Mouse (Mus musculus) mature B cell (primary cell): ENCODE results near the gene Map2k3.
"Not testable (repeated sequence)": the region's sequence is repeated elsewhere in the genome, so short reads cannot be mapped to it uniquely, and the experiment has no call there.

ENCODE experiments used
- in situ Hi-C: fragments of 300-500 bp; cut with MboI; formaldehyde crosslinking; loops from 2 replicates; pipeline ENCODE4 v1.14.3; 2019

Gene Map2k3

GRCm38 (mm10) chr11:60931869-60932481, at the start of gene Map2k3:
Map2k3 (plus strand) TSS chr11:60932033.
- in situ Hi-C loops, result no loop called here

- in situ Hi-C loops, result no loop called here
These were observed 49.4 kb upstream of the Map2k3 start for GRCm38 (mm10) chr11:60882386-60882785.

GRCm38 (mm10) chr11:60886986-60887385, 44.8 kb upstream of the Map2k3 start:
- in situ Hi-C loops, result not testable (repeated sequence)

GRCm38 (mm10) chr11:60889861-60890260, 42.0 kb upstream of the Map2k3 start:
- in situ Hi-C loops, result no loop called here

- in situ Hi-C loops, result no loop called here
These were observed 41.5 kb upstream of the Map2k3 start for GRCm38 (mm10) chr11:60890286-60890685.

- in situ Hi-C loops, result no loop called here
These were observed 41.1 kb upstream of the Map2k3 start for GRCm38 (mm10) chr11:60890744-60891143.

GRCm38 (mm10) chr11:60895915-60896314, 35.9 kb upstream of the Map2k3 start:
- in situ Hi-C loops, result no loop called here

- in situ Hi-C loops, result no loop called here
These were observed 29.8 kb upstream of the Map2k3 start for GRCm38 (mm10) chr11:60902001-60902400.

GRCm38 (mm10) chr11:60902486-60902885, 29.3 kb upstream of the Map2k3 start:
- in situ Hi-C loops, result no loop called here

- in situ Hi-C loops, result no loop called here
These were observed 28.2 kb upstream of the Map2k3 start for GRCm38 (mm10) chr11:60903661-60904061.

GRCm38 (mm10) chr11:60905407-60906120, 26.3 kb upstream of the Map2k3 start:
- in situ Hi-C loops, result no loop called here

- in situ Hi-C loops, result no loop called here
These were observed 25.4 kb upstream of the Map2k3 start for GRCm38 (mm10) chr11:60906449-60906848.

- in situ Hi-C loops, result no loop called here
These were observed 23.8 kb upstream of the Map2k3 start for GRCm38 (mm10) chr11:60908073-60908472.

- in situ Hi-C loops, result loop anchor here (5.0 kb wide), 1 partner anchor 32 kb away; the partner anchor contains the start of gene Tmem11
These were observed 22.2 kb upstream of the Map2k3 start for GRCm38 (mm10) chr11:60909626-60910025.

GRCm38 (mm10) chr11:60912525-60912973, 19.3 kb upstream of the Map2k3 start:
- in situ Hi-C loops, result loop anchor here (5.0 kb wide), 1 partner anchor 35 kb away; the partner anchor contains the start of gene Tmem11

GRCm38 (mm10) chr11:60913301-60914196, 18.3 kb upstream of the Map2k3 start:
- in situ Hi-C loops, result loop anchor here (5.0 kb wide), 1 partner anchor 36 kb away; the partner anchor contains the start of gene Tmem11

- in situ Hi-C loops, result loop anchor here (5.0 kb wide), 1 partner anchor 37 kb away; the partner anchor contains the start of gene Tmem11
These were observed 17.3 kb upstream of the Map2k3 start, which contains the start of gene Natd1 for GRCm38 (mm10) chr11:60914491-60914890. Natd1 (minus strand) TSS chr11:60914750.

- in situ Hi-C loops, result no loop called here
These were observed 16.6 kb upstream of the Map2k3 start for GRCm38 (mm10) chr11:60915201-60915600.

- in situ Hi-C loops, result no loop called here
These were observed 11.8 kb upstream of the Map2k3 start for GRCm38 (mm10) chr11:60920021-60920420.

GRCm38 (mm10) chr11:60922195-60922594, 9.6 kb upstream of the Map2k3 start:
- in situ Hi-C loops, result no loop called here

- in situ Hi-C loops, result no loop called here
These were observed 8.9 kb upstream of the Map2k3 start for GRCm38 (mm10) chr11:60922964-60923363.

GRCm38 (mm10) chr11:60924498-60924897, 7.3 kb upstream of the Map2k3 start:
- in situ Hi-C loops, result no loop called here
